Mouse (Mus musculus): ENCODE results near the gene Ttc34. TPM values are rescaled to one million over a fixed set of nuclear protein-coding genes. Genes with fewer than 3 reads are reported as not detected.

Gene Ttc34
- total RNA-seq (2014; fragmentation: Nextera tagmentation) (not detected in 2 replicates), total RNA-seq (2017) (0.05 TPM in 1 of 2 replicates, not detected in the other), polyA plus RNA-seq (2012) (not detected in 2 replicates)

DNA sequence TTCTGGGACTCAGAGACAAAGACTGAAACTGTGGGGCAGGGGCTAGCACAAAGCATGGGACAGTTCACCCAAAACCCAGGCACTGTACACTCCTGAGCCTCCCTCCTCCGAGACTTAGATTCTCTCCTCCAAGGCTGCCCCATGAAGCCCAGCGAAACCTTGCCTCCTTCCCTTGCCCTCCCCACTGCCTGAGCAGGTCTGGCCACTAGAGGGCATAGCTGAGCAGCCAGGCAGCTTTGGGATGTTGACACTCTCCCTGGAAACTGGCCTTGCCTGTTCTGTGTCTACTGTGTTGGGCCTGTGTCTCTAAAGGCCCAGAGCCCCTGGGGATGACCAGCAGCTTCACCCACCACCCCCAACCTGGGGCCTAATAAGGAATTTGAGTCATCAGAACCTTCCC is at the start of gene Ttc34:
TSS of gene Ttc34 (plus strand) at position 290 of the 400 bp plus-strand sequence.
- peak; percentile 61 for DNase-seq (ENCODE audit: low spot score)
- TF ChIP-seq POLR2AphosphoS5 (IDR thresholded peaks at IDR 0.05; ENCODE audit: insufficient replicate concordance, low read depth, low read length) (no peak), GATA2 (IDR thresholded peaks at IDR 0.05; ENCODE audit: borderline replicate concordance, low read depth, low read length) (no peak), TAL1 (conservative IDR thresholded peaks at IDR 0.05; ENCODE audit: low read depth, low read length) (no peak), CTCF (IDR thresholded peaks at IDR 0.05; ENCODE audit: low read depth, low read length) (peak; percentile 95)
- no peak within 1 kb of the TSS for H3K4me3 ChIP-seq (ENCODE audit: low read depth, low read length)
- no peaks in the 10 kb centered on the region; the same call in 1 of the 2 replicates for H3K27me3 ChIP-seq (ENCODE audit: insufficient read depth, low read length)
- H3K36me3 ChIP-seq (replicated peaks), result no peaks in the 10 kb centered on the region
- peak; percentile 60 for ATAC-seq (ENCODE audit: extremely low read depth, insufficient number of reproducible peaks, low FRiP score, poor library complexity, severe bottlenecking)
- H3K9me3 ChIP-seq (replicated peaks), result no peaks in the 10 kb centered on the region
- H3K4me1 ChIP-seq (ENCODE audit: insufficient read depth, low read depth, low read length), result no peaks in the 10 kb centered on the region

DNA sequence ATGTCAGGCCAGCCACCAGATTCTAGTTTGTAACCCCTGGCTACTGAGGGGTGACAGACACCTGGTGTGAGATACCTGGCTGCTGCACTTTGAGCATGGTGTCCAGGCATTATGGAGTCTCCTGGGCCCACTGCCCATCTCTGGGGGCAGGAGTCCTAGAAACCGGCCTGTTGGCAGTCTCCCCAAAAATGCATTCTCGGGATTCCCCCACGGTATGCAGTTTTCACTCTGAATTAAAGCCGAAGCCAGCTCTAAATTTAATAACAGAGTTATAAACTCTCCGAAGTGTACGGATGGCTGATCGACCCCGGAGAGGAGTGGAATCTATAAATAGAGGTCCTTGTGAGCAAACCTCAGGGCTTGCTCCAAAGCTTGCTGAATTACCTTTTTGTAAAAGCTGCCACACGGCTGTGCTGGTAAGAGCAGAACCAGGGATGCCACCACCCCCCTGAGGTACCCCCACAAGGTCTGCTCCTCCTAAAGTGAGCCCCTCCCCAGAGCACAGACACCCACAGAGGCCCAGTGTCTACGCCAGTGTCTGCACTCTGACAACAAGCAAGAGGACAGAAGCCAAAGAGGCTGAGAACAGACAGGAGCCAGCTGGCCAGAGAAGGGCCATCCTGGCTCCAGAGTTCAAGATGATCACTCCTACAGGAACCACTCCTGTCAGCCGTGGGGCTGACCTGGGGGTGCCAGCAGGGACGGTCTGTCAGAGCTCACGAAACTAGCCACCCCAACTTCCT is 49.1 kb upstream of the Ttc34 start:
- H3K27me3 ChIP-seq (ENCODE audit: insufficient read depth, low read length), result no peaks in the 10 kb centered on the region
- TF ChIP-seq GATA1 (IDR thresholded peaks at IDR 0.05; ENCODE audit: borderline replicate concordance, low read length), result no peak
- TF ChIP-seq TAL1 (conservative IDR thresholded peaks at IDR 0.05; ENCODE audit: low read depth, low read length), result no peak
- no peak for TF ChIP-seq CTCF (IDR thresholded peaks at IDR 0.05; ENCODE audit: low read depth, low read length)
- no peak for TF ChIP-seq POLR2AphosphoS5 (IDR thresholded peaks at IDR 0.05; ENCODE audit: insufficient replicate concordance, low read depth, low read length)
- TF ChIP-seq GATA2 (IDR thresholded peaks at IDR 0.05; ENCODE audit: borderline replicate concordance, low read depth, low read length), result no peak
- no peak overlapping the region for H3K4me3 ChIP-seq (ENCODE audit: low read depth, low read length)
- DNase-seq (ENCODE audit: low spot score) (no peak), ATAC-seq (ENCODE audit: extremely low read depth, insufficient number of reproducible peaks, low FRiP score, poor library complexity, severe bottlenecking) (no peak)
- no peaks in the 10 kb centered on the region for H3K4me1 ChIP-seq (ENCODE audit: insufficient read depth, low read depth, low read length)
- peaks cover 97% of the 10 kb centered on the region for H3K9me3 ChIP-seq (replicated peaks)
- no peaks in the 10 kb centered on the region for H3K36me3 ChIP-seq (replicated peaks)

DNA sequence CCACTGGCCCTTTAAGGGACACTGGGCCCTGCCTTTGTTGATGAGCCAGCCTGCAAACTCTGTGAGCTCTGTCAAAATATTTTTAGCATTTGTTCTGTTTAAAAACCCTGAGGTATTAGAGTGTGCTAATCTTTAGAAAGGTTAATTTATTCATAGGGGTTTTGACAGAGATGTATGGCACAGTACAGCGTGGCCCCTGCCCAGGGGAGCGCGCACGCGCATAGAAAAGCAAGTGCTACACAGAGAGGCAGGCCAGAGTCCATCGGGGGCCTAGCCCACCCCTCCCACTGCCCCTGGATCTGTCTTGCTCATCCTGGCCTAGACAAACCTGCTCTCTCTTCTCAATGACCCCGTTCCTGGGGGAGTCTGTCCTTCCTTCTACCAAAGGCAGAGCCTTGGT is 45.4 kb upstream of the Ttc34 start:
- Histone ChIP-seq H3K4me1 (ENCODE audit: insufficient read depth, low read depth, low read length) (no peaks in the 10 kb centered on the region), H3K9me3 (replicated peaks) (peaks cover 88% of the 10 kb centered on the region), H3K27me3 (ENCODE audit: insufficient read depth, low read length) (no peaks in the 10 kb centered on the region), H3K4me3 (ENCODE audit: low read depth, low read length) (no peak overlapping the region), H3K36me3 (replicated peaks) (no peaks in the 10 kb centered on the region)
- ATAC-seq (ENCODE audit: extremely low read depth, insufficient number of reproducible peaks, low FRiP score, poor library complexity, severe bottlenecking), result no peak
- TF ChIP-seq GATA1 (IDR thresholded peaks at IDR 0.05; ENCODE audit: borderline replicate concordance, low read length) (no peak), POLR2AphosphoS5 (IDR thresholded peaks at IDR 0.05; ENCODE audit: insufficient replicate concordance, low read depth, low read length) (no peak), TAL1 (conservative IDR thresholded peaks at IDR 0.05; ENCODE audit: low read depth, low read length) (no peak), CTCF (IDR thresholded peaks at IDR 0.05; ENCODE audit: low read depth, low read length) (no peak), GATA2 (IDR thresholded peaks at IDR 0.05; ENCODE audit: borderline replicate concordance, low read depth, low read length) (no peak)
- no peak for DNase-seq (ENCODE audit: low spot score)

DNA sequence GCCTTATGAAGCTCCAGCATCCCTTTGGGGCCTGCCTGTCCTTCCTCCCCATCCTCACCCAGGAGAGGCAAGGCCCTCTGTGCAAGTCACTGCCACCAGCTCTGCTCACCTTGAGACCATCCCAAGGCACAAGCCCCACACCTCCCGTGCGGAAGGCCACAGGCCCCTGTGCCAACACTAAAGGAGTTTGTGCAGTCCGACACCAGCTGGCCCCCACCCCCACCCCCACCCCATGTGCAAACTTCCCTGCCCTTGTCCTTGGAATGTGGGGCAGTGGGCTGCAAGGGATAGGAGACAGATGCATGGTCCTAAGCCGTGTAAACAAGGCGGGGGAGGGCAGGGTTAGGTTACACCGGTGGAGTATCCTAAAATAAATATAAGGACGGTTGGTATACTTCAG is 43.8 kb upstream of the Ttc34 start:
- H3K4me1 ChIP-seq (ENCODE audit: insufficient read depth, low read depth, low read length), result no peaks in the 10 kb centered on the region
- no peak for ATAC-seq (ENCODE audit: extremely low read depth, insufficient number of reproducible peaks, low FRiP score, poor library complexity, severe bottlenecking)
- no peak overlapping the region for H3K4me3 ChIP-seq (ENCODE audit: low read depth, low read length)
- no peak for DNase-seq (ENCODE audit: low spot score)
- no peak for TF ChIP-seq GATA2 (IDR thresholded peaks at IDR 0.05; ENCODE audit: borderline replicate concordance, low read depth, low read length)
- H3K27me3 ChIP-seq (ENCODE audit: insufficient read depth, low read length), result no peaks in the 10 kb centered on the region
- H3K36me3 ChIP-seq (replicated peaks), result no peaks in the 10 kb centered on the region
- peaks cover 78% of the 10 kb centered on the region for H3K9me3 ChIP-seq (replicated peaks)

DNA sequence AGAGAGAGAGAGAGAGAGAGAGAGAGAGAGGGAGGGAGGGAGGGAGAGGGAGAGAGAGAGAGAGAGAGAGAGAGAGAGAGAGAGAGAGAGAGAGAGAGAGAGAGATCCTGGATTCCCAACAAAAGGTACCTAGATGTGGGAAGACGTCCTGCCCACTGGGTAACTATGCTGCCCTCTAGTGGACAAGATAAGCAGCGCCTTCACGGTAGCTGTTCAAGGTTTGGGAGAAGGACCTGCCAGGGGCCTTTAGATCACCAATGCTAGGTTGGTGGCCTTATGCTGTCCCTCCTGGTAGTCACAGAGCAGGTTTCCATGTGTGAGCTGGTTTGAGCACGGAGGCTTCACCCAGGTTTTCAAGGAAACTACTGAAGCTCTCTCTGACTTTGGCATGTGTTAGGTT is 39.4 kb upstream of the Ttc34 start:
- Histone ChIP-seq H3K4me1 (ENCODE audit: insufficient read depth, low read depth, low read length) (no peaks in the 10 kb centered on the region), H3K4me3 (ENCODE audit: low read depth, low read length) (no peak overlapping the region), H3K9me3 (replicated peaks) (peaks cover 68% of the 10 kb centered on the region), H3K36me3 (replicated peaks) (no peaks in the 10 kb centered on the region), H3K27me3 (ENCODE audit: insufficient read depth, low read length) (no peaks in the 10 kb centered on the region)
- DNase-seq (ENCODE audit: low spot score), result no peak
- peak; percentile 33 for TF ChIP-seq CTCF (IDR thresholded peaks at IDR 0.05; ENCODE audit: low read depth, low read length)
- no peak for TF ChIP-seq POLR2AphosphoS5 (IDR thresholded peaks at IDR 0.05; ENCODE audit: insufficient replicate concordance, low read depth, low read length)
- ATAC-seq (ENCODE audit: extremely low read depth, insufficient number of reproducible peaks, low FRiP score, poor library complexity, severe bottlenecking), result no peak

DNA sequence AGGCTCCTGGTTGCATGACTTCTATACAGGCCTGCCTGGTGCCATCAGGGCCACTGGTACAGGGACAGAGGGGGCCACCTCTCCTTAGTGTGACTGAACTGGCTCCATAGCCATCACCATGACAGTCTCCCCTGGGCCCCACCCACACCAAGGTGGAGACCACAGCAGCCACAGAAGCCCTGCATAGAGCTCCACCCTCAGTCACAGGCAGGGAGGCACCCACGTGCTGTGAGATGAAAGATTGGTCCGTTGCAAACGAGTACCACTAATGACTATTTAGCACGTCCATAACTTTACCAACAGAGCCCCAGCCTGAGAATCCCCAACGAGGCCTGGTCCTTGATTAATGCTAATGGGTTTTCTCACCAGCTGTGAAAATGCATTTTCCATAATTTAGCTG is 36.7 kb upstream of the Ttc34 start:
- Histone ChIP-seq H3K36me3 (replicated peaks) (no peaks in the 10 kb centered on the region), H3K4me1 (ENCODE audit: insufficient read depth, low read depth, low read length) (no peaks in the 10 kb centered on the region), H3K4me3 (ENCODE audit: low read depth, low read length) (no peak overlapping the region), H3K27me3 (ENCODE audit: insufficient read depth, low read length) (no peaks in the 10 kb centered on the region), H3K9me3 (replicated peaks) (peaks cover 50% of the 10 kb centered on the region)
- TF ChIP-seq POLR2AphosphoS5 (IDR thresholded peaks at IDR 0.05; ENCODE audit: insufficient replicate concordance, low read depth, low read length), result no peak
- no peak for TF ChIP-seq CTCF (IDR thresholded peaks at IDR 0.05; ENCODE audit: low read depth, low read length)
- TF ChIP-seq GATA2 (IDR thresholded peaks at IDR 0.05; ENCODE audit: borderline replicate concordance, low read depth, low read length), result no peak
- no peak for TF ChIP-seq TAL1 (conservative IDR thresholded peaks at IDR 0.05; ENCODE audit: low read depth, low read length)
- no peak for TF ChIP-seq GATA1 (IDR thresholded peaks at IDR 0.05; ENCODE audit: borderline replicate concordance, low read length)
- DNase-seq (ENCODE audit: low spot score), result no peak
- ATAC-seq (ENCODE audit: extremely low read depth, insufficient number of reproducible peaks, low FRiP score, poor library complexity, severe bottlenecking), result no peak

Measured in G1E (cell line).